Mouse (Mus musculus) hematopoietic stem cell, adult 5-6 weeks (primary cell): ENCODE data around the gene Fam76a. TPM values are rescaled to one million over a fixed set of nuclear protein-coding genes. Genes with fewer than 3 reads are reported as not detected.

Experiments used
- total RNA-seq: library from RNA; stranded (forward); fragments of 172-1452, 232-1000 nt; gene quantifications from 2 replicates; pipeline ENCODE4 v1.2.3, GENCODE M21; 2017

Gene Fam76a
- total RNA-seq, 1 experiment from 2014 or later, result 25.1 TPM

Other genes with a start within 250 kb of the Fam76a start
- 4.5 and 8.0 TPM in 2 replicates for gene Xkr8, start 190.0 kb downstream of the Fam76a start, total RNA-seq
- gene Smpdl3b, start 165.3 kb downstream of the Fam76a start, total RNA-seq, result 0.19 and 0.74 TPM in 2 replicates
- 46.5 and 50.1 TPM in 2 replicates for gene Rpa2, start 154.2 kb downstream of the Fam76a start, total RNA-seq
- 9.8 and 12.8 TPM in 2 replicates for gene Themis2, start 126.2 kb downstream of the Fam76a start, total RNA-seq
- gene Ppp1r8, start 79.4 kb downstream of the Fam76a start, total RNA-seq, result 48.8 and 76.4 TPM in 2 replicates
- 31.2 and 42.2 TPM in 2 replicates for gene Stx12, start 38.0 kb downstream of the Fam76a start, total RNA-seq
- 5.2 and 8.8 TPM in 2 replicates for gene Fgr, start 51.5 kb upstream of the Fam76a start, total RNA-seq
- 7.2 and 9.8 TPM in 2 replicates for gene Ahdc1, start 88.7 kb upstream of the Fam76a start, total RNA-seq
- 46.9 and 58.8 TPM in 2 replicates for gene Wasf2, start 207.9 kb upstream of the Fam76a start, total RNA-seq